Mouse (Mus musculus): ENCODE data around the gene Nup62.

DNA sequence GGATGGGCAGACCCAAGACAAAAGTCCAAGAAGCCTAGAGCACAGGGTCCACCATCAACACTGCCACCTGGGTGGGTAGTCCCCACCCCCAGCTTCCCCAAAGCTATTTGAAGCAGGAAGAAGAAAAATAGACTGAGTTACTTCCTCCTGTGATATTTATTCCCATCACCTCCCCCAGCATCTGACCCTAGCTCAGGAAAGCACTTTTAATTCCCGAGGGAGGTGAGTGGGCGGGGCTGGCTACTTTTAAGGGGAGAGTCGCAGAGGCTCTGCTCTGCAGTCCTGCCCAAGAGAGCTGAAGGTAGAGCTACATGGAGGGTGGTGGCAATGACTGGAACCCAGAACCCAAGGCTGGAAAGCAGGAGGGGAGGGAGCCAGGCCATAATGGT lies 20.1 kb downstream of the Nup62 start:
- no peak for TF ChIP-seq CTCF (IDR thresholded peaks at IDR 0.05; ENCODE audit: low read depth, low read length)
- no peak for TF ChIP-seq GATA1 (IDR thresholded peaks at IDR 0.05; ENCODE audit: borderline replicate concordance, low read length)
- no peak for TF ChIP-seq TAL1 (conservative IDR thresholded peaks at IDR 0.05; ENCODE audit: low read depth, low read length)
- TF ChIP-seq POLR2AphosphoS5 (IDR thresholded peaks at IDR 0.05; ENCODE audit: insufficient replicate concordance, low read depth, low read length), result no peak
